Mouse (Mus musculus) stomach, postnatal 0 days (tissue): ENCODE results near the gene Thsd4. TPM values are rescaled to one million over a fixed set of nuclear protein-coding genes. Genes with fewer than 3 reads are reported as not detected.

Experiments
- ATAC-seq: fragments of 200-750 bp; cut with Nextera tagmentation; 2 replicates; pipeline ENCODE4 v1.8.0; 2017; ENCODE audit not compliant: low FRiP score, low TSS enrichment
- DNase-seq: peaks from one replicate; pipeline ENCODE4 v3.0.0-alpha.2; 2016; ENCODE audit warnings: low spot score
- H3K27ac ChIP-seq: fragments of 300-500 bp; sonication (generic); replicated peaks from 2 replicates; pipeline ENCODE4 v1.5.1; 2014; ENCODE audit warnings: mild to moderate bottlenecking, control low read depth
- H3K27me3 ChIP-seq: fragments of 300-500 bp; sonication (generic); 2 replicates; pipeline ENCODE4 v1.6.1; 2014; ENCODE audit warnings: low read length; ENCODE audit not compliant: control insufficient read depth, insufficient read depth
- H3K36me3 ChIP-seq: fragments of 300-500 bp; sonication (generic); 2 replicates; pipeline ENCODE4 v1.6.1; 2014; ENCODE audit warnings: low read length, mixed read lengths; ENCODE audit not compliant: control insufficient read depth, insufficient read depth
- H3K4me1 ChIP-seq: fragments of 300-500 bp; sonication (generic); replicated peaks from 2 replicates; pipeline ENCODE4 v1.6.1; 2014; ENCODE audit warnings: antibody characterized with exemption; ENCODE audit not compliant: control insufficient read depth, insufficient read depth
- H3K4me2 ChIP-seq: fragments of 300-500 bp; sonication (generic); replicated peaks from 2 replicates; pipeline ENCODE4 v1.6.1; 2014; ENCODE audit warnings: low read depth, mild to moderate bottlenecking, control low read depth, moderate library complexity
- H3K4me3 ChIP-seq: fragments of 300-500 bp; sonication (generic); 2 replicates; pipeline ENCODE4 v1.5.1; 2014; ENCODE audit warnings: low read depth, low read length, control low read depth
- H3K9ac ChIP-seq: fragments of 300-500 bp; sonication (generic); 2 replicates; pipeline ENCODE4 v1.6.1; 2014; ENCODE audit warnings: mild to moderate bottlenecking, low read length, control low read depth, mixed read lengths
- H3K9me3 ChIP-seq: fragments of 300-500 bp; sonication (generic); 2 replicates; pipeline ENCODE4 v1.6.1; 2016; ENCODE audit warnings: low read length; ENCODE audit not compliant: control insufficient read depth
- CTCF ChIP-seq: IDR thresholded peaks from 2 replicates; pipeline ENCODE4 v1.5.1; 2016; ENCODE audit warnings: antibody characterized with exemption, low read depth, mild to moderate bottlenecking, moderate library complexity
- EP300 ChIP-seq: optimal IDR thresholded peaks from 2 replicates; pipeline ENCODE3; 2016; ENCODE audit warnings: antibody characterized with exemption
- WGBS: fragments of 180-500 bp; shearing (Covaris S2); extraction: QIAGEN DNeasy Blood & Tissue Kit; methylation state at CpG from one replicate; pipeline ENCODE4 v1.1.7; 2014; 5-methylcytosine and 5-hydroxymethylcytosine counted together
- polyA plus RNA-seq: library from polyadenylated mRNA; unstranded; fragments of >200 nt; fragmentation: Nextera tagmentation; extraction: Ambion mirVana; gene quantifications from 2 replicates; pipeline ENCODE4 v1.2.1, GENCODE M21; 2015

Thsd4 gene
- polyA plus RNA-seq, 1 experiment from 2014 or later, result 10.7 TPM

DNA sequence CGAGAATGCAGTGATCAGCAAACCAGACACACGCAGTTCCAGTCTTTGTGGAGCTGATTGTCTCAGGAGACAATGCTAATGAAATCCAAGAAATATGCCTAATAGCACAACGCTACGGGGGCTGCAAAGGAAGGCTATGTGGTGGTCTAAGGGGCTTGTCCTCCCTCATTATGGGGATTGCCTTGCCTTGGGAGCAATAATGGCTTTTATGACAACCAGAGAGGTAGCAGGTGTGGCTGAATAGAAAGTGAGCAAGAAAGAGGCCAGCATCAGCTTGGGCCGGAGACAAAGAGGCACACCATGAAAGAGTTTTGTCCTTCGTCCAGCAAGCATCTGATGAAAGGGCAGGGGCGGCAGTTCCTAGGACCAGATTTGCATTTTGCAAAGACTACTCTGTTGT is 372.9 kb downstream of the Thsd4 start:
- Histone ChIP-seq H3K27ac (no peak overlapping the region), H3K4me3 (no peak overlapping the region), H3K36me3 (no peaks in the 10 kb centered on the region), H3K9me3 (no peaks in the 10 kb centered on the region), H3K9ac (no peak overlapping the region), H3K27me3 (no peaks in the 10 kb centered on the region), H3K4me1 (no peaks in the 10 kb centered on the region), H3K4me2 (no peak overlapping the region)
- ATAC-seq (no peak), DNase-seq (no peak)
- TF ChIP-seq EP300 (no peak), CTCF (no peak)
- WGBS, result 88% methylated on average over 7 of the region's 7 CpGs

DNA sequence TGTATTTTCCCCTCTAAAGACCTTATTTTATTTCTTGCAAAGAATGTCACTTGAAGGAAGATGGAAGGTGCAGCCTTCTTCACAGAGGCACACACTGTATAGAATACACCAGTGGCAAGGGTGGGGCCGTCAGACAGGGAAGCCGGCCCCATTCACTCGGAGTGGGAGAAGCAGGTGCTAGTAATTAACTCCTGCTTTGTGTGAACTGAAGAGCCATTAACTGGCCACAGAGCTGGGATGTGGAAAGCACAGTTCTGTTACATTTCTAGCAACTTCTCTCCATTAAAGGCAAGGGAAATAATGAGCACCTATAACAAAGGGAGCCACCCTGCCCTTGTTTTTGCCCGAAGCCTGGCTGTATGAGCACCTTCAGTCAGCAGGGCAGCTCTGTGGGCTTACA is 374.4 kb downstream of the Thsd4 start:
- 43% methylated on average over 4 of the region's 4 CpGs for WGBS
- DNase-seq, result no peak
- Histone ChIP-seq H3K27me3 (no peaks in the 10 kb centered on the region), H3K4me1 (no peaks in the 10 kb centered on the region), H3K4me2 (no peak overlapping the region), H3K4me3 (no peak overlapping the region), H3K27ac (no peak overlapping the region), H3K36me3 (no peaks in the 10 kb centered on the region), H3K9ac (no peak overlapping the region), H3K9me3 (no peaks in the 10 kb centered on the region)
- TF ChIP-seq EP300 (no peak), CTCF (no peak)
- ATAC-seq, result no peak

DNA sequence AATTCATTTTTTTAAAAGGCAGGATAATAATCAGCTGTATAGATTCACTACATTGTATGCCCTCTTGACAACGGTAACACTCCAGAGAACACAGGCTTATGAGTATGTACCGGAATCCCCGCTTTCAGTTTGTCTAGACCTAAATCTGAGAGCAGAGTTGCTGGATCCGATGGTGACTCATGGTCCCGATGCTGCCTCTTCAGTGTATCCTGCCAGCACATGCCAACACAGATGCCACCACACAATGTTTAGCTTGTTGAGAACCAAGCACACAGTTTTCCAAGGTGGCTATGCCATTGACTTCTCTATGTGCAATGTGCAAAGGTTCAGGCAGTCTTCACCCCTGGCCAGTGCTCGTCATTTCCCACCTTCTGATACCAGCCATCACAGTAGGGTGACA is 378.0 kb downstream of the Thsd4 start:
- H3K9ac ChIP-seq, result no peak overlapping the region
- no peak overlapping the region for H3K4me3 ChIP-seq
- no peaks in the 10 kb centered on the region for H3K9me3 ChIP-seq
- no peak for DNase-seq
- H3K4me2 ChIP-seq, result no peak overlapping the region
- TF ChIP-seq CTCF (no peak), EP300 (no peak)
- H3K36me3 ChIP-seq, result no peaks in the 10 kb centered on the region
- 0 out of 2 replicates have a peak, but pooled peaks cover 2% of the 10 kb centered on the region for H3K4me1 ChIP-seq
- WGBS, result 89% methylated on average over 6 of the region's 6 CpGs
- H3K27me3 ChIP-seq, result no peaks in the 10 kb centered on the region
- H3K27ac ChIP-seq, result no peak overlapping the region
- ATAC-seq, result no peak

GRCm38 (mm10) chr9:60141081-60141514 is 380.7 kb downstream of the Thsd4 start:
- Histone ChIP-seq H3K36me3 (no peaks in the 10 kb centered on the region), H3K27me3 (no peaks in the 10 kb centered on the region), H3K9me3 (no peaks in the 10 kb centered on the region), H3K4me1 (0 out of 2 replicates have a peak, but pooled peaks cover 2% of the 10 kb centered on the region), H3K9ac (no peak overlapping the region), H3K4me2 (no peak overlapping the region), H3K27ac (0 out of 2 replicates have a peak overlapping the region, but pooled peaks have one; percentile 13), H3K4me3 (no peak overlapping the region)
- WGBS, result 46% methylated on average over 7 of the region's 7 CpGs
- ATAC-seq (no peak), DNase-seq (no peak)
- TF ChIP-seq EP300 (no peak), CTCF (no peak)

- H3K4me1 ChIP-seq, result 0 out of 2 replicates have a peak, but pooled peaks cover 2% of the 10 kb centered on the region
- ATAC-seq (no peak), DNase-seq (no peak)
- TF ChIP-seq EP300 (no peak), CTCF (no peak)
- WGBS, result 50% methylated on average over 6 of the region's 6 CpGs
- no peak overlapping the region for H3K27ac ChIP-seq
- no peak overlapping the region for H3K4me3 ChIP-seq
- H3K36me3 ChIP-seq, result no peaks in the 10 kb centered on the region
- no peak overlapping the region for H3K9ac ChIP-seq
- no peak overlapping the region for H3K4me2 ChIP-seq
- H3K9me3 ChIP-seq, result no peaks in the 10 kb centered on the region
- no peaks in the 10 kb centered on the region for H3K27me3 ChIP-seq
These were observed 381.4 kb downstream of the Thsd4 start for GRCm38 (mm10) chr9:60140411-60140810.

GRCm38 (mm10) chr9:60139446-60139845 is 382.4 kb downstream of the Thsd4 start:
- no peak for DNase-seq
- H3K27me3 ChIP-seq, result no peaks in the 10 kb centered on the region
- H3K27ac ChIP-seq, result no peak overlapping the region
- H3K4me3 ChIP-seq, result no peak overlapping the region
- H3K9me3 ChIP-seq, result no peaks in the 10 kb centered on the region
- 58% methylated on average over 10 of the region's 10 CpGs for WGBS
- no peaks in the 10 kb centered on the region for H3K36me3 ChIP-seq
- TF ChIP-seq CTCF (no peak), EP300 (no peak)
- no peak for ATAC-seq
- peak overlapping the region; percentile 11; the same call in 1 of the 2 replicates for H3K4me2 ChIP-seq
- H3K9ac ChIP-seq, result no peak overlapping the region
- 0 out of 2 replicates have a peak, but pooled peaks cover 2% of the 10 kb centered on the region for H3K4me1 ChIP-seq
